Mouse (Mus musculus): ENCODE results near the gene Vill. TPM values are rescaled to one million over a fixed set of nuclear protein-coding genes. Genes with fewer than 3 reads are reported as not detected.

Vill gene
- total RNA-seq, 2 experiments from 2014 or later: 0.74 to 1.4 TPM

DNA sequence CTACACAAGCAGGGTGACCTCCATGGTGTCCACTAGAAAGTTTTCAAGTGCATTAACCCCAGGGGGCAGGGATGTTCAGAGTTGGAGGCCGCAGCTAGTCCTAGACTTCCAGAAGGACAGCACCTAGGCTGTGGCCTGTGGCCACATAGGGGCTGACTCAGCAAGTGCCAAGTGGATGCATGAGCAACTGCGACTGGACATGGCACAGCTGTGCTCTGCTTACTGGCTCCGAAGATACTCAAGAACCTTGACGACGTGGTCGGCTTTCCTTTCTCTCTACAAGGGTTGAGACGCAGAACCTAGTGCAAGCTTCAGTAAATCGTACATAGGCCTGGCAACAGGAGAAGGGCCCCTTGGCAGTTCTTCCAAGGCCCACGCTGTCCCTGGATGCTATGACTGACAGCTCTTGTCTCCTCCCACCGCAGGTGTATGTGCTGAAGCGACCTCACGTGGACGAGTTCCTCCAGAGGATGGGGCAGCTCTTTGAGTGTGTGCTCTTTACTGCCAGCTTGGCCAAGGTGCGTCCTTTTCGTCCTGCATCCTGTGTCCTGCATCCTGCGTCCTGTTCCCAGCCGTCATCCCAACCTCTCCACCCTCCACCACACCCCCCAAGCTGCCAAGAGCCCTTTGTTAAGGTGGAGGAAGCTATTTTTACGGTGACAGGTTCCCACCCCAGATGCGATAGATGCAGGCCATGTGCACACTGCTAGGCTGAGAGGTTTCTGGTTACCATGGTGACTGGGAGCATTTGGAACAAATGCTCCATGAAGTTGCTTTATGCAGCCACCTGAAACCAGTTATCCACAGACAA, 19.3 kb upstream of the Vill start:
- no peak for DNase-seq
- intact Hi-C loops (cut with DNase I): no loop called here

DNA sequence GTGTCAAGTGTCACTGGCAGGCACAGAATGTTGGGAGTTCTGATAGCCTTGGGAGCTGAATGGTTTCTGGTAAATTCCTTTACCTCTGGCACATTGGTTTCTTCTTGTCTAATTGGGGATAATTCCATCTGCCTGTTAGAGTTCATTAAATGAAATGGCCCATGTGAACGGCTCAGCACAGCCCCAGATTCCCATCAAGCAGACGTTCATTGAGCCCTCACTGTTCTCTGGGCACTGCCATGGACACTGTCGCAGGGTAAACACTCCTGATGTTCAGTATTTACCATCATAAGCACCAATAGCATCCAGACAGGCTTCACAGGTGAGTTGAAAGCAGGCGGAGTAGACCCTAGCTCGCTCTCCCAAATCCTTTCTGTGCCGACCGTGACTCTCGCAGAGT, 18.5 kb upstream of the Vill start:
- intact Hi-C loops (cut with DNase I): no loop called here
- no peak for DNase-seq

DNA sequence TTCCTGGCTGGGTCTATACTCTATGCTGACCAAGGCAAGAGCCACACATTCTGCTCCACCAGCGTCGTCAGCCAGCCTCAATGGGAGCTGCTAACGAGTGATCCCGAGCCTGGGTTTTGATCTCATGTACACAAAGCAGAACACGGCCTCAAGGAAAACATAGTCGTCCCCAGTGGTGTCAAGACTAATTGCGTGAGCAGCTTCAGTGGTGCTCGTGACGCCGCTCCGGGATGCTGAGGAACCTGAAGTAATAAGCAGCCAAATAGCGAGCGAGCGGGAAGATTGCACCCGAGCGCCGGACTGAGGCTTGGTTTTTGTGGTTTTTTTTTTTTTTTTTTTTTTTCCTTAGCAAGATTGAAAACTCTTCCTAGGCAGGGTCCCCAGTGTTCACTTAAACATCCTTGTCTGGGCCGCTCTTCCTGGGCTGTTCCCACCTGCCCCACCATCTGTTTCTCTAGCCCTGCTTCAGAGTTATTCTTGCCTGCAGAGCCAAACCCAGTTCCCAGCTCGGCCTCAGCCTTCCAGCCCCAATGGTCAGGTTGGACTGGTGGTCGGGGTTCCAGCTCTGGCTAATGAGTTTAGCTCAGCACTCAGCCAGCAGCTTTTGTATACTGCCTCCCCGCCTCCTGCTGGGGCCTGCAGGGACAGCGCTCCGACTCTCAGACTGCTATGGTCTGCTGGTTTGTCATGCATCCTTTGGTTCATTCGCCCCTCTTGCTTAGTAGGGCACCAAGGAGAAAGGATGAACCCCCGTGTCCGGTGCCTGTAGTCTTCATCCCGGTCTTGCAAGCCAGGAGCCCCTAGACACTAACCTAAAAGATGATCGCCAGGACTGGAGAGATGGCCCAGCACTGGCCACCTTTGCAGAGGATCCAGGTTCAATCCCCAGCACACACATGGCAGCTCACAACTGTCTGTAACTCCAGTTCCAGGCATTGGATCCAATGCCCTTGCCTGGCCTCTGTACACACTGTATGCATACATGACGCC, 17.6 kb upstream of the Vill start:
- intact Hi-C loops (cut with DNase I): no loop called here
- DNase-seq: no peak

DNA sequence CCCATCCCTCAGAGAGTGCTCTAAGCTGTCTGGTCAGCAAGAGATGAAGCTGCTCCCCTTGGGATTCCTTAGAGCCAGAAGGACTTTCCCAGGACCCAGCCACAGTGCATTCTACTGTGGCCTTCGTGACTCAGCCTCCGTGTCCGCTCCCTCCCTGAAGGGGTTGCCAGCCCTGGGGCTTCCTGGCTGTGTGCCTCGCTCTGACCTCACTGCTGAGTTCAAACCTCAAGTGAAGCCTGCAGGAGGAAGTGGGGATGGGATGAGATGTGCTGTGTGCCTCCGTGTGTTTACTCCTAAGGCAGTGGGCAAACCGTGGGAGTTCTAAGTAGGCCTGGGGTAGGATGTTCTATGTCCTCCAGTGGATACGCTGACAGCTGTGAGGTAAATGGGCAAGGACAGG, 16.7 kb upstream of the Vill start:
- peak; percentile 84 to 86 for DNase-seq
- intact Hi-C loops (cut with DNase I): no loop called here

GRCm38 (mm10) chr9:119037076-119037730, 15.4 kb upstream of the Vill start:
- peak in 1 of 2 experiments; percentile 34 for DNase-seq
- intact Hi-C loops (cut with DNase I): no loop called here

DNA sequence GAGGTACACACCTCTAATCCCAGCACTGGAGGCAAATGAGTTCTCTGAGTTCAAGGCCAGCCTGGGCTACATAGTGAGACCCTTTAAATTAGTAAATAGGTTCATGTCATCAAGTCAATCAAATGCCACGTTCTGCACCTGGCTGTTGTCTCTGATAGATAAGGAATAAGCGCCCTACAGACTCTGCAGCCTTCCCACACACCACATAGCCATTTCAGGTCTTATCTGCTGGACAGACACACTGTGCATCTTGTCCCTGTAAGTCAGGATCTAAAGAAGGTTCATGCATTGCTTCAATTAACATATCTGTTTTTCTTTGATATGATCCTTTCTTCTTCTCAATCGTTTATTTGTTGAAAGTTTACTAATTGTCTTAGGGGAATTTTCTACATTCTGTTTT, 14.0 kb upstream of the Vill start:
- intact Hi-C loops (cut with DNase I): no loop called here

GRCm38 (mm10) chr9:119040101-119040775, 12.3 kb upstream of the Vill start:
- DNase-seq: no peak
- intact Hi-C loops (cut with DNase I): no loop called here

More for the DNA sequence above, 14.0 kb upstream of the Vill start:
- no peak for DNase-seq

- intact Hi-C loops (cut with DNase I): no loop called here
- DNase-seq: no peak
These were observed 4.2 kb upstream of the Vill start for GRCm38 (mm10) chr9:119048182-119048903.

DNA sequence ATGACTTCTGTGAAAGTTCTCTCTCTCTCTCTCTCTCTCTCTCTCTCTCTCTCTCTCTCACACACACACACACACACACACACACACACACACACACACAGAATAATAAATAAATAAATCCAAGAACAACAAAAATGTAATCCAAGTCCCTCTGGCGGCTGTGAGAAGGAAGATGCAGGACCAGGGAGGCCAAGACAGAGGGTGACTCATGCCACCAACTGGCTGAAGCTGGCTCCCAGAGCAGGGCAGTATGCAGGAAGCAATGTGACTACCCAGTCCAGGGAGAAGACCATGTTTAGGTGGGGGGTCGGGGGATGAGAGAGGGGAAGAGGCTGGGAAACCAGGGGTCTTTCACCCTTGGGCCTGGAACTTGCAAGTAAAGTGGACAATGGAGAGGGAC, 1.4 kb upstream of the Vill start:
- no peak for DNase-seq
- intact Hi-C loops (cut with DNase I): no loop called here

- intact Hi-C loops (cut with DNase I): no loop called here
- DNase-seq: no peak
These were observed 1.5 kb downstream of the Vill start for GRCm38 (mm10) chr9:119053964-119054576.

- no peak for DNase-seq
- intact Hi-C loops (cut with DNase I): no loop called here
These were observed 2.8 kb downstream of the Vill start for GRCm38 (mm10) chr9:119055336-119055735.

DNA sequence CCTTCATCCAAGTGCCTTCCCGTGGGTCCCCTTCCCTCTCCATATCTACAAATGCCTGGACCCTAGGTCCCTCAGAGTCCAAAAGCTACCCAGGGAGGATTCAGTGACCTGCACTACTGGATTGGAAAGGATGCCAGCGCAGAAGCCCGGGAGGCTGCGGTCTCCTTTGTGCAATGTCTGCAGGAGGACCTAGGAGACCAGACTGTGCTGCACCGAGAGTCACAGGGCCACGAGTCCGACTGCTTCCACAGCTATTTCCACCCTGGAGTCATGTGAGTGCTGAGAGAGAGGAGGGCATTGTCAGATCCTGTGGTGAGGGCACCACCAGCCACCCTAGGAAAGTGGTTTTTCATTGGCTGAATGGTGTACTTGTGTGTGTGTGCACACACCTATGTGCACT, 5.7 kb downstream of the Vill start:
- DNase-seq: no peak
- intact Hi-C loops (cut with DNase I): no loop called here

GRCm38 (mm10) chr9:119060701-119061100, 8.1 kb downstream of the Vill start:
- no peak for DNase-seq
- intact Hi-C loops (cut with DNase I): no loop called here

GRCm38 (mm10) chr9:119063036-119063644, 10.6 kb downstream of the Vill start:
- no peak for DNase-seq
- intact Hi-C loops (cut with DNase I): no loop called here

GRCm38 (mm10) chr9:119064296-119064695, 11.7 kb downstream of the Vill start:
- intact Hi-C loops (cut with DNase I): no loop called here
- no peak for DNase-seq

DNA sequence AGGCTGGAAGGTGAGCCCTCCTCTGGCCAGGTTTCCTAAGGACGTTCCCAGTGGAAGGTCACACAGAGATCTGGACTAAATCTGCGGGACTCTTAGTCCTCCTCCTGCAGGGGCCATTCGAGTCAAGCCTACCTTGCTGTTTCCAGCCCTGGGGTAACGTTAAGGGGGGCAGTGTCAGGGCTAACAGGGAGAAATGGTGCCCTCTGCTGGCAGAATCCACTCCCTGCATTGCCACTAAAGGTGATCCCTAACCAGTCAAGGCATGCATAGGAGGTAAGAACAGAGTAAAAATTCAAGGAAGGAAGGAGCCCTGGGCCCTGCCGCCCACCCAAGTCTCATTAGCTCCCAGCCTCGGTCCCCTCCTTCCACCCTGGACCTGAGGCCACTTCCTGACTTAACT, 15.0 kb downstream of the Vill start:
- peak; percentile 82 to 89 for DNase-seq
- intact Hi-C loops (cut with DNase I): loop anchor here (1.0 to 5.0 kb wide), 3 partner anchors 37 to 480 kb away; no protein-coding TSS in a partner anchor

GRCm38 (mm10) chr9:119068266-119068665, 15.7 kb downstream of the Vill start:
- intact Hi-C loops (cut with DNase I): loop anchor here (5.0 kb wide), 1 partner anchor 481 kb away; no protein-coding TSS in a partner anchor
- no peak for DNase-seq

DNA sequence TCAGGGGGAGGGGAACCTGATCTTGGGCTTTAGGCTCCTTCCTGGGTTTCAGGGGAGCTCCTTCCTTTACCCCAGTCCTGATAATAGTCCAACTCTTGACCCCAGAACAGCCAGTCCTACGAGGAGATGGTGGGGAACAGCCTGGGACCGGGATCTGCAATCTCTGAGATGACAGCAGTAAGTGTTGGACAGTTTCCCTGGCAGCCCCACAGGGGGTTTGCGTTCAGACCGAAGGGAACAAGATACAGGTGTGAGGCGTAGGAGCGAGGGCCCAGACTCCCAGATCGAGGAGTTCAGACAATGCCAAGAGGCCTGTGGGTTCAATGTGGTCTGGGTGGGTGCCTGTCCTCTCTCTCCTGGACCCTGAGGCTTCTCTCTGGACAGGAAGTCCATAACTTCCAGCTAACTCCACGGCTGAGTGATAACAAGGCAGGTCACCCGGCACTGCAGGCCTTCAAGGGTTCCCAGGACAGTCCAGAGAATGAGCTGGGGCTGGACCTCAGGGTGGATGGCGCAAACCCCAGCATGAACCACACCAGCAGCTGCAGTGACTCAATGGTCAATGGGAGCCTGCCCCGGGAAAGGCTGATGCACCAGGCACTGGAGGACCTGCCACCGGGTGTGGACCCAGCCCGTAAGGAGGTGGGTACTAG, 17.7 kb downstream of the Vill start:
- intact Hi-C loops (cut with DNase I): no loop called here
- DNase-seq: no peak

Measured in heart, postnatal 14 days (tissue).